20 mouse cellular contexts compared by ENCODE assay signal in the genomic region with DNA sequence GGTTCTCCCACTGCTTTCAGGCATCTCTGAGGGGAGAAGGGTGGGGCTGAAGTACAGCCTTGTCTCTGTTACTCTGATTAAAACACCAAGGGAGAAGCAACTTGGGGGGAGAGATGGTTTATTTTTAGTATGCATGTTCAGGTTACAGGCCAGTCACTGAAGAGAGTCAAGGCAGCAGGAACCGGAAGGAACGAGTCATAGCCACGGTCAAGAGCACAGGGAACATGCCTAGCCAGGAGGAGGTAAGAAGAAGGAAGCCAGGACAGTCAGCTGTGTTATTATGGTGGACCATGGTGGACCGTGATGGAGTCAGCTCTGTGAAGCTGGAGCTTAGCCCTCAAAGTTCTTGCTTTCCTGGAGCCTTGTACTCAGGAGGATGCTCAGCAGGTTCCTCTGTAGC. TPM values are rescaled to one million over a fixed set of nuclear protein-coding genes. Genes with fewer than 3 reads are reported as not detected.
DNase-seq lines count a peak whose midpoint lies in the region; ATAC-seq lines count a peak whose summit lies in the region.
"Had no signal": no experiment of that assay in that cellular context is flagged by ENCODE, and none has a peak within 500 bp of the region (broad histone marks: within the 10 kb centered on the region; RNA-seq: fewer than 3 reads in every experiment).

No protein-coding gene starts in this region.

- no peaks in the 10 kb centered on the region for H3K36me3 ChIP-seq in forebrain, embryonic 13.5 days (ENCODE audit: poor library complexity, severe bottlenecking)
- H3K36me3 ChIP-seq in forebrain, embryonic 16.5 days (ENCODE audit: control insufficient read depth, insufficient read depth): no peaks in the 10 kb centered on the region
- H3K36me3 ChIP-seq in hindbrain, embryonic 15.5 days: no peaks in the 10 kb centered on the region
- no peaks in the 10 kb centered on the region for H3K36me3 ChIP-seq in hindbrain, embryonic 12.5 days
- no peaks in the 10 kb centered on the region for H3K36me3 ChIP-seq in embryonic facial prominence, embryonic 13.5 days
- H3K36me3 ChIP-seq: embryonic facial prominence, embryonic 12.5 days; heart, embryonic 12.5 days; hindbrain, embryonic 10.5 days; intestine, embryonic 15.5 days had no signal

- no peaks in the 10 kb centered on the region for H3K27me3 ChIP-seq in forebrain, embryonic 13.5 days
- H3K27me3 ChIP-seq in forebrain, embryonic 16.5 days (replicated peaks; ENCODE audit: control insufficient read depth, insufficient read depth, low read length): no peaks in the 10 kb centered on the region
- no peaks in the 10 kb centered on the region for H3K27me3 ChIP-seq in hindbrain, embryonic 15.5 days
- H3K27me3 ChIP-seq in hindbrain, embryonic 12.5 days: no peaks in the 10 kb centered on the region
- H3K27me3 ChIP-seq in embryonic facial prominence, embryonic 13.5 days: no peaks in the 10 kb centered on the region
- H3K27me3 ChIP-seq: CH12.LX; embryonic facial prominence, embryonic 12.5 days; heart, embryonic 12.5 days; intestine, embryonic 15.5 days had no signal

- H3K27ac ChIP-seq in forebrain, embryonic 13.5 days: peak overlapping the region; percentile 3; the same call in 1 of the 2 replicates
- H3K27ac ChIP-seq in forebrain, embryonic 16.5 days (ENCODE audit: low read length): no peak overlapping the region
- H3K27ac ChIP-seq in hindbrain, embryonic 15.5 days (replicated peaks): no peak overlapping the region
- H3K27ac ChIP-seq in hindbrain, embryonic 12.5 days: no peak overlapping the region
- no peak overlapping the region for H3K27ac ChIP-seq in embryonic facial prominence, embryonic 13.5 days
- H3K27ac ChIP-seq: embryonic facial prominence, embryonic 12.5 days; gastrocnemius, adult 2 months; hindbrain, embryonic 10.5 days; intestine, embryonic 15.5 days had no signal

- H3K4me3 ChIP-seq in forebrain, embryonic 13.5 days: no peak overlapping the region
- H3K4me3 ChIP-seq in forebrain, embryonic 16.5 days (replicated peaks; ENCODE audit: low read length): no peak overlapping the region
- no peak overlapping the region for H3K4me3 ChIP-seq in hindbrain, embryonic 15.5 days
- no peak overlapping the region for H3K4me3 ChIP-seq in hindbrain, embryonic 12.5 days
- H3K4me3 ChIP-seq in embryonic facial prominence, embryonic 13.5 days: no peak overlapping the region
- H3K4me3 ChIP-seq: embryonic facial prominence, embryonic 12.5 days; erythroblast, embryonic 14.5 days; gastrocnemius, adult 2 months; heart, embryonic 12.5 days; hindbrain, embryonic 10.5 days; intestine, embryonic 15.5 days had no signal

- peaks cover 13% of the 10 kb centered on the region for H3K4me1 ChIP-seq in forebrain, embryonic 13.5 days
- H3K4me1 ChIP-seq in forebrain, embryonic 16.5 days (replicated peaks; ENCODE audit: control insufficient read depth, insufficient read depth, low read length): peaks cover 16% of the 10 kb centered on the region
- H3K4me1 ChIP-seq in hindbrain, embryonic 15.5 days (replicated peaks): 0 out of 2 replicates have a peak, but pooled peaks cover 7% of the 10 kb centered on the region
- H3K4me1 ChIP-seq in hindbrain, embryonic 12.5 days: no peaks in the 10 kb centered on the region
- H3K4me1 ChIP-seq in embryonic facial prominence, embryonic 13.5 days: peaks cover 4% of the 10 kb centered on the region; the same call in 1 of the 2 replicates
- H3K4me1 ChIP-seq: heart, embryonic 12.5 days; hindbrain, embryonic 10.5 days; intestine, embryonic 15.5 days had no signal

- H3K9me3 ChIP-seq in forebrain, embryonic 13.5 days (replicated peaks): no peaks in the 10 kb centered on the region
- H3K9me3 ChIP-seq in forebrain, embryonic 16.5 days (ENCODE audit: control insufficient read depth, low read length): no peaks in the 10 kb centered on the region
- H3K9me3 ChIP-seq in hindbrain, embryonic 15.5 days: no peaks in the 10 kb centered on the region
- no peaks in the 10 kb centered on the region for H3K9me3 ChIP-seq in hindbrain, embryonic 12.5 days (replicated peaks)
- H3K9me3 ChIP-seq in embryonic facial prominence, embryonic 13.5 days: no peaks in the 10 kb centered on the region
- H3K9me3 ChIP-seq: embryonic facial prominence, embryonic 12.5 days; hindbrain, embryonic 10.5 days; intestine, embryonic 15.5 days had no signal

- ATAC-seq in forebrain, embryonic 13.5 days: no peak; the same call in 1 of the 2 replicates
- ATAC-seq in forebrain, embryonic 16.5 days: no peak
- no peak for ATAC-seq in hindbrain, embryonic 15.5 days (ENCODE audit: low FRiP score, low read depth)
- ATAC-seq in hindbrain, embryonic 12.5 days (ENCODE audit: low FRiP score): no peak
- no peak for ATAC-seq in embryonic facial prominence, embryonic 13.5 days (ENCODE audit: insufficient number of reproducible peaks, insufficient read depth, low FRiP score, low TSS enrichment, low read depth)
- ATAC-seq: intestine, embryonic 15.5 days had no signal

- peak overlapping the region; percentile 39; the same call in 1 of the 2 replicates for H3K4me2 ChIP-seq in forebrain, embryonic 13.5 days
- no peak overlapping the region for H3K4me2 ChIP-seq in forebrain, embryonic 16.5 days (ENCODE audit: low read length)
- H3K4me2 ChIP-seq in hindbrain, embryonic 15.5 days: peak overlapping the region; percentile 32
- no peak overlapping the region for H3K4me2 ChIP-seq in hindbrain, embryonic 12.5 days (replicated peaks)
- peak overlapping the region; percentile 41 for H3K4me2 ChIP-seq in embryonic facial prominence, embryonic 13.5 days
- H3K4me2 ChIP-seq: embryonic facial prominence, embryonic 12.5 days; heart, embryonic 12.5 days; intestine, embryonic 15.5 days had no signal

- peak; percentile 53 for DNase-seq in 416B (ENCODE audit: low read depth)
- DNase-seq in right cerebral cortex, postnatal 25 days: no peak
- DNase-seq: adrenal gland, adult 8-10 months; adrenal gland, postnatal 36 days; cerebellum, adult 2 months; cerebellum, postnatal 10 days; gastrocnemius, adult 2 months; gastrocnemius, postnatal 25 days; kidney, adult 18-20 months had no signal

- 91% methylated on average over 4 of the region's 4 CpGs for WGBS in forebrain, embryonic 13.5 days
- WGBS in forebrain, embryonic 16.5 days: 94% methylated on average over 4 of the region's 4 CpGs
- WGBS in hindbrain, embryonic 15.5 days: 86% methylated on average over 4 of the region's 4 CpGs
- WGBS in hindbrain, embryonic 12.5 days: 80% methylated on average over 4 of the region's 4 CpGs
- WGBS in embryonic facial prominence, embryonic 13.5 days: 60% methylated on average over 4 of the region's 4 CpGs

- no peak overlapping the region for H3K9ac ChIP-seq in forebrain, embryonic 13.5 days
- no peak overlapping the region for H3K9ac ChIP-seq in forebrain, embryonic 16.5 days (replicated peaks; ENCODE audit: low read depth, low read length)
- H3K9ac ChIP-seq in hindbrain, embryonic 15.5 days: no peak overlapping the region
- no peak overlapping the region for H3K9ac ChIP-seq in hindbrain, embryonic 12.5 days
- H3K9ac ChIP-seq in embryonic facial prominence, embryonic 13.5 days: no peak overlapping the region
- H3K9ac ChIP-seq: embryonic facial prominence, embryonic 12.5 days; heart, embryonic 12.5 days; intestine, embryonic 15.5 days had no signal

RNA-seq across cellular contexts. Expression of a gene that starts 43.9 kb away (rescaled TPM):
- 2.7 and 2.8 TPM in 2 replicates for polyA plus RNA-seq in forebrain, embryonic 13.5 days (2015; fragmentation: Nextera tagmentation; extraction: Ambion mirVana)
- polyA plus RNA-seq in forebrain, embryonic 16.5 days (2015; fragmentation: Nextera tagmentation; extraction: Ambion mirVana): 4.6 and 5.1 TPM in 2 replicates
- 2.8 and 3.6 TPM in 2 replicates for polyA plus RNA-seq in hindbrain, embryonic 15.5 days (2015; fragmentation: Nextera tagmentation; extraction: Ambion mirVana)
- polyA plus RNA-seq in hindbrain, embryonic 12.5 days (2016; fragmentation: Nextera tagmentation; extraction: Ambion mirVana): 3.3 and 4.8 TPM in 2 replicates
- polyA plus RNA-seq in embryonic facial prominence, embryonic 13.5 days (2015; fragmentation: Nextera tagmentation; extraction: Ambion mirVana): 3.2 and 3.4 TPM in 2 replicates

Comparison
In these comparisons a context has a peak if more than half of its experiments do, and no peak if none do; other contexts are left out.
1. H3K4me2 ChIP-seq: peak in forebrain, embryonic 13.5 days (single experiment), hindbrain, embryonic 15.5 days (single experiment) and embryonic facial prominence, embryonic 13.5 days (single experiment); none in forebrain, embryonic 16.5 days (single experiment) and hindbrain, embryonic 12.5 days (single experiment).